Mouse (Mus musculus) embryonic facial prominence, embryonic 11.5 days (tissue): ENCODE data around the gene Casp3. TPM values are rescaled to one million over a fixed set of nuclear protein-coding genes. Genes with fewer than 3 reads are reported as not detected.

Source experiments
- ATAC-seq: fragments of 200-750 bp; cut with Nextera tagmentation; replicated peaks from 2 replicates; pipeline ENCODE4 v1.8.0; 2017; ENCODE audit warnings: low read depth; ENCODE audit not compliant: insufficient number of reproducible peaks, low FRiP score, low TSS enrichment
- DNase-seq: peaks from one replicate; pipeline ENCODE4 v3.0.0-alpha.2; 2015; ENCODE audit warnings: low spot score
- H3K27ac ChIP-seq: fragments of 300-500 bp; sonication (generic); replicated peaks from 2 replicates; pipeline ENCODE4 v1.5.1; 2014; ENCODE audit warnings: mild to moderate bottlenecking, low read depth, low read length, control low read depth
- H3K27me3 ChIP-seq: fragments of 300-500 bp; sonication (generic); 2 replicates; pipeline ENCODE4 v1.6.1; 2014; ENCODE audit warnings: mild to moderate bottlenecking, low read length, moderate library complexity, mixed read lengths; ENCODE audit not compliant: control insufficient read depth, insufficient read depth
- H3K36me3 ChIP-seq: fragments of 300-500 bp; sonication (generic); replicated peaks from 2 replicates; pipeline ENCODE4 v1.6.1; 2014; ENCODE audit warnings: low read depth, mild to moderate bottlenecking, low read length, moderate library complexity, mixed read lengths; ENCODE audit not compliant: control insufficient read depth, insufficient read depth
- H3K4me1 ChIP-seq: fragments of 300-500 bp; sonication (generic); 2 replicates; pipeline ENCODE4 v1.6.1; 2014; ENCODE audit warnings: low read length, mixed read lengths; ENCODE audit not compliant: control insufficient read depth, insufficient read depth
- H3K4me2 ChIP-seq: fragments of 300-500 bp; sonication (generic); 2 replicates; pipeline ENCODE4 v1.6.1; 2014; ENCODE audit warnings: low read depth, mild to moderate bottlenecking, control low read depth, low read length, moderate library complexity
- H3K4me3 ChIP-seq: fragments of 300-500 bp; sonication (generic); 2 replicates; pipeline ENCODE4 v1.5.1; 2014; ENCODE audit warnings: low read depth, low read length, control low read depth
- H3K9ac ChIP-seq: fragments of 300-500 bp; sonication (generic); replicated peaks from 2 replicates; pipeline ENCODE4 v1.6.1; 2014; ENCODE audit warnings: mild to moderate bottlenecking, control low read depth, low read length
- H3K9me3 ChIP-seq: fragments of 300-500 bp; sonication (generic); replicated peaks from 2 replicates; pipeline ENCODE4 v1.6.1; 2016; ENCODE audit warnings: mild to moderate bottlenecking, low read length, inconsistent platforms, mixed read lengths; ENCODE audit not compliant: control insufficient read depth
- WGBS: fragments of 180-500 bp; shearing (Covaris S2); extraction: QIAGEN DNeasy Blood & Tissue Kit; methylation state at CpG from one replicate; pipeline ENCODE4 v1.1.7; 2014; 5-methylcytosine and 5-hydroxymethylcytosine counted together
- polyA plus RNA-seq: library from polyadenylated mRNA; unstranded; fragments of >200 nt; fragmentation: Nextera tagmentation; extraction: Ambion mirVana; gene quantifications from 2 replicates; pipeline ENCODE4 v1.2.1, GENCODE M21; 2014

Casp3 gene
- polyA plus RNA-seq, 1 experiment from 2014 or later: 164 TPM

DNA sequence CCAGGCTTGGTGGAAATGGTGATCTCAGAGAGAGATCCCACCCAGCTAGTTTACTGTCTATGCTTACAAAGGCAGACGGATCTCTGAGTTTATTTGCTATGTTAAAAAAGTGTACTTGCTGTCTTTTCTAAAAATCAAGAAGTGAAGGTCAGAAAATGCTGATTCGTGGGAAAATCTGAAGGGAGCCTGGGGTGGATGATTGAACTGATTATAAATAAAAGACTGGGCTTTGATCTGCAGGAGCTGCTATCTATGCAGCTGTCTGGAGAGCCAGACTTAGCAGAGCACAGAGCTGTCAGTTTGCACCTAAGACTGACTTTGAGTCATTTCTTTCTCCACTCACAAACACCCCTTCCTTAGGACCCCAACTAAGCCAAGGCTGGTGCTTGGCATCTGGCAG lies 19.7 kb upstream of the Casp3 start:
- H3K4me1 ChIP-seq: no peaks in the 10 kb centered on the region
- H3K9ac ChIP-seq: no peak overlapping the region
- H3K27me3 ChIP-seq: no peaks in the 10 kb centered on the region
- no peak for ATAC-seq
- no peak overlapping the region for H3K27ac ChIP-seq
- H3K9me3 ChIP-seq: no peaks in the 10 kb centered on the region
- no peak for DNase-seq
- no peak overlapping the region for H3K4me3 ChIP-seq
- H3K4me2 ChIP-seq: no peak overlapping the region
- H3K36me3 ChIP-seq: no peaks in the 10 kb centered on the region
- WGBS: 82% methylated on average over 2 of the region's 2 CpGs

DNA sequence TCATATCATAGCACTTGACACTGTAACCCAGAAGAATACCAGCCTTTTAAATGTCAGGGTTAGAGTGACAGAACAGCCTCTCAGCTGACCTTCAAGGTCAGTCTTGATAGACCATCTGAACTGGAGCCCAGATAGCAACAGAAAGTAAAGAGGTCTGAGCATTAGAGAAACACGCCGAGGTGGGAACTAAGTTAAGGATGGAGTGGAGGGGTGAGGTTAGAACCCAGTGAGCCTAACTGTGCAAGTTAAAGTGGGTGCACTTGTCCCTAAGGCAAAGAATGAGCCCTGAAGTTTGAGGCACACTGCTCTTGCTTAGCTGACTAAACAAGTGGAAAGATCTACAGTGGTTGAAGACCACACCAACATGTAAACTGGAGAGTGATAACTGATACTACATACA lies 19.0 kb upstream of the Casp3 start:
- Histone ChIP-seq H3K9me3 (no peaks in the 10 kb centered on the region), H3K9ac (no peak overlapping the region), H3K36me3 (no peaks in the 10 kb centered on the region), H3K4me2 (no peak overlapping the region), H3K4me1 (no peaks in the 10 kb centered on the region), H3K27me3 (no peaks in the 10 kb centered on the region), H3K27ac (no peak overlapping the region), H3K4me3 (no peak overlapping the region)
- 87% methylated on average over 2 of the region's 2 CpGs for WGBS
- DNase-seq: no peak
- no peak for ATAC-seq

DNA sequence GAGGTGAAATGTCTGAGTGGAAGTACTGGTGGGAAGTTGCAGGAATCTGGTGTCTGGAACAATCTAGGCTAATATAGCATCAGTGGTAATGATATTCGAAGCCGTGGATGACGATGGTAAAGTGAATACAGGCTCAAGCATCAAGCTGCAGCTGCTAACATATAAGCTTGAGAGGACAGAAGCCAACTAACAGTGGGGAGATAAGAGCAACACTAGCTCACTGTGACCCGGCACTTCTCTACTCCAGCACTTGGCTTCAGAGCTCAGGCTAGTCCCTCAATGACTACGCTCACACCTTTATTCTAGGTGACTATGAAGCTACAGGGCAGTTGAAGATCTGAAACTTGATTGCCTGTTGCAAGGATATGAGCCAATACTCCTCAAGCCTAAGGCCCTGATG lies 18.3 kb upstream of the Casp3 start:
- no peaks in the 10 kb centered on the region for H3K4me1 ChIP-seq
- DNase-seq (no peak), ATAC-seq (no peak)
- 96% methylated on average over 5 of the region's 5 CpGs for WGBS
- no peaks in the 10 kb centered on the region for H3K9me3 ChIP-seq
- H3K9ac ChIP-seq: no peak overlapping the region
- no peaks in the 10 kb centered on the region for H3K36me3 ChIP-seq
- H3K4me3 ChIP-seq: no peak overlapping the region
- H3K27me3 ChIP-seq: no peaks in the 10 kb centered on the region
- H3K4me2 ChIP-seq: no peak overlapping the region
- no peak overlapping the region for H3K27ac ChIP-seq

DNA sequence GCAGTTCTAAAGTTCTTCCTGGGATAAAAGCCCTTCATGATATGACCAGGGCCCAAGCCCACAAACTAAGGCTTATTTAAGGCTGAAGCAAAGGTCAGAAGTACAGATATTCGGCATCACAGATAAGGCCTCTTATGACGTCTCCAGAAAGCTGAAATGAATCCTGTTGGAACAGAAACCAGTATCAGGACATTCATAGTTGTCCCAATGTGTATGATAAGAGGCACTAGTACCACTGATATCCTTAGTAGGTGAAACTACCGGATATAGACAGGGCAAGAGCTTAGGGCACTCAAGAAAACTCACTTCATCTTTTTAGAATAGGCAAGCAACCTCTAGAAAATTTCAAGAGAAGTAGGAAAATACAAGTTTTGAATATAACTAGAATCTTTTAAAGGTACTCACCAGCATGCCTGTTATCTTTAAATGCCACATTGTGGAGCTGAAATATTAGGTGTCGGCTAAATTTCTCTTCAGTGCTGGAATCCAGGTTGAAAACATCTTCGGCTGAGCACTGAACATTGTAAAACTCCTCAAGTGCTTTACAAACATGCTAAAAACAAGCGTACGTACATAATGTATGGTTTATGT lies 17.7 kb upstream of the Casp3 start:
- WGBS: 94% methylated on average over 7 of the region's 7 CpGs

DNA sequence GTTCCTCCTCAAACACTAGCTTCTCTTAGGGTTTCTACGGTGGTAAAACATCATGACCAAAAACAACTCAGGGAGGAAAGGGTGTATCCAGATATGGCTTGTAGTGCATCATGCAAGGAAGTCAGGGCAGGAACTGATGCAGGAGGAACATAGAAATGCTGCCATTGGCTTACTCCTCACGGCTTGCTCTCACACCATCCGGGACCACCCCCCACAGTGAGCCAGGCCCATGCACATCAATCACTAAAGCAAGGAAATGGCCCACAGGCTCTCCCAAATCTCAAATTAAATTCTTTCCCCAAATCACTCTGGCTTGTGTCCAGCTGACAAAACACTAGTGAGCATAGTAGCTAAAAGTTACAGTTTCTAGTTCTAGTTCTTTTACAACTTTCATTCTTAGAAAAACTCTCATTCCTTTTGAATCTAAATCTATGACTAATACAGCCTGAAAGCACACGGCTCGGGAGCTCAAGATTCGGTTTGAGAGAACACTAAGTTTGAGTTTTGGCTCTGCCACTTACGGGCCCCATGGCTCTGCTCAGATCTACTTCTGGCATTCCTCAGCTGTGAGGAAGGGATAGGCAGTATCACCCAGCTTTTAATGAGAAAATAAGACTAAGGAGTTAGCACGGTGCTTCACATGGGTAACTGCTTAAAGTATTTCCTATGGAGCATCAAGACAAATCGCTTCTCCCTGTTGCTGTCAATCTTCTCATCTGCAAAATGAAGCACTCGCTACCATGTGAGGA lies 16.0 kb upstream of the Casp3 start:
- 57% methylated on average over 10 of the region's 10 CpGs for WGBS
- DNase-seq: no peak

More for the DNA sequence above, 17.7 kb upstream of the Casp3 start:
- no peaks in the 10 kb centered on the region for H3K27me3 ChIP-seq
- no peak overlapping the region for H3K4me3 ChIP-seq
- no peaks in the 10 kb centered on the region for H3K9me3 ChIP-seq
- ATAC-seq (no peak), DNase-seq (no peak)
- H3K4me1 ChIP-seq: no peaks in the 10 kb centered on the region
- no peak overlapping the region for H3K4me2 ChIP-seq
- H3K36me3 ChIP-seq: no peaks in the 10 kb centered on the region
- no peak overlapping the region for H3K9ac ChIP-seq
- no peak overlapping the region for H3K27ac ChIP-seq

DNA sequence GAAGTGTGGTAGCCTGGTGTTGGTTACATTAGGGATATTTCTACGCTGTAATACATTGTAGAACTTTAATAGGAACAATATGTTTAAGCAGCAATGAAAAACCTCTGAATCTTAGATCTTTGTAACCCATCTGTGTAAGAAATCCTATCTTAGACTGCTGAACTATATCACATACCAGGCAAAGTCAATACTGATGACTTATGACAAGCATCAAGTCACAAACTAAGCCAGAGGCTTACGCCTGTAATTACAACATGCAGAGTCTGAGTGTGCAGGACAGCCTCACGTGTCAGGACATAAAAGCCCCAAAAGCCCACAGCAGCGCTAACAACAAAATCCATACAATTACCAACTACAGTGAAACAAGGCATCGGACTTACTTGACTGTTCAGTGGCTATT lies 13.5 kb upstream of the Casp3 start:
- 51% methylated on average over 5 of the region's 5 CpGs for WGBS
- Histone ChIP-seq H3K27ac (no peak overlapping the region), H3K9me3 (no peaks in the 10 kb centered on the region), H3K36me3 (no peaks in the 10 kb centered on the region), H3K4me3 (no peak overlapping the region), H3K4me1 (no peaks in the 10 kb centered on the region), H3K9ac (no peak overlapping the region), H3K4me2 (no peak overlapping the region), H3K27me3 (no peaks in the 10 kb centered on the region)
- no peak; the same call in 1 of the 2 replicates for ATAC-seq
- DNase-seq: peak; percentile 63

More for the DNA sequence above, 16.0 kb upstream of the Casp3 start:
- ATAC-seq: no peak
- Histone ChIP-seq H3K4me3 (no peak overlapping the region), H3K27ac (no peak overlapping the region), H3K4me2 (no peak overlapping the region), H3K36me3 (no peaks in the 10 kb centered on the region), H3K9me3 (no peaks in the 10 kb centered on the region), H3K9ac (no peak overlapping the region), H3K27me3 (no peaks in the 10 kb centered on the region), H3K4me1 (no peaks in the 10 kb centered on the region)

DNA sequence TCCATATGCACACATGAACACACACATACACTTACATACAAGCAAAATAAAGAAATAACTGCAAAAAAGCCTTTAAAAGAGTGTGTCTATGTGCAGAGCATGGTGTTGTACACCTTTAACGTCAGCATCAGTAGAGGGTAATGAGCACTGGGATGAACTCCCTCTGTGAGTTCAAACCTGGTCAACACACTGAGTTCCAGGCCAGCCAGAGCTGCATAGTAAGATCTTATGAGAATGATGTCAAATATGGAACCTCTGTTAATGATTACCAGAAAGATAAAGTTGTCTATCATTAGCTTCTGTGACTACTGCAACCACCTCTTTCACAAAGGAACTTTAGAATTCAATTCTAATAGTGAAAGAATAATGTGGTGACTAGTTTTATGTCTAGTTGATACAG lies 10.2 kb upstream of the Casp3 start:
- no peak for DNase-seq
- H3K4me3 ChIP-seq: no peak overlapping the region
- no peak overlapping the region for H3K27ac ChIP-seq
- no peaks in the 10 kb centered on the region for H3K27me3 ChIP-seq
- 77% methylated on average over 1 of the region's 1 CpGs for WGBS
- ATAC-seq: no peak
- no peaks in the 10 kb centered on the region for H3K4me1 ChIP-seq
- no peaks in the 10 kb centered on the region for H3K36me3 ChIP-seq
- H3K4me2 ChIP-seq: no peak overlapping the region
- H3K9me3 ChIP-seq: no peaks in the 10 kb centered on the region
- no peak overlapping the region for H3K9ac ChIP-seq

DNA sequence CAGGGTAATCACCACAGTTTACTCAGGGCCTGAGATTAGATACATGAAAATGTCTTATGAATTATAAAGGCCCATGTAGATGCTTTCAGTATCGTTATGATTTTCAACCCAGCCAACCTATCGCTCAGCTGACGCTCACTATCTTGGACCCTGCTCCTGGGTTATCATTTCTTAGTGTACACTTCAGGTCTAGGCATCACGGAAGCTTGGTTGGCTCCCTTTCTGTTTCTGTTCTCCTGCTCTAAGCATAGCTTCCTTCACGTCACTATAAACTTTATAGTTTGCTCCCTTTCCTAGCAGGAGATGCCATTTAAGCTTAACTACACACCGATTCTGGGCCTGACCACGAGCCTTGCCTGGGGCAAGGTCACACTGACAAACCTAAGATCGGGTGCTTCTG lies 5.5 kb upstream of the Casp3 start:
- Histone ChIP-seq H3K4me1 (no peaks in the 10 kb centered on the region), H3K9me3 (no peaks in the 10 kb centered on the region), H3K4me2 (no peak overlapping the region), H3K4me3 (no peak overlapping the region), H3K36me3 (no peaks in the 10 kb centered on the region), H3K9ac (no peak overlapping the region), H3K27ac (no peak overlapping the region), H3K27me3 (no peaks in the 10 kb centered on the region)
- ATAC-seq: no peak
- 84% methylated on average over 8 of the region's 8 CpGs for WGBS
- DNase-seq: no peak
